Mouse (Mus musculus) erythroblast, adult 5-6 weeks (primary cell): ENCODE results near the gene Atraid. TPM values are rescaled to one million over a fixed set of nuclear protein-coding genes. Genes with fewer than 3 reads are reported as not detected.

ENCODE experiments used
- ATAC-seq: replicated peaks from 2 replicates; pipeline ENCODE4 v1.8.0; 2016; ENCODE audit warnings: moderate number of reproducible peaks, mild to moderate bottlenecking, moderate TSS enrichment, inconsistent platforms; ENCODE audit not compliant: poor library complexity, low FRiP score, severe bottlenecking
- total RNA-seq, 2 experiments: library from RNA; stranded (forward) in 1 of 2; stranded (reverse) in 1 of 2; fragments of 150-400 nt in 1 of 2; fragments of 200-764, 138-1000 nt in 1 of 2; gene quantifications; 2 replicates each; pipeline versions ENCODE4 v1.2.3 to v1.2.4; 2015 to 2017; ENCODE audit warnings: low replicate concordance in 2 of 2

Atraid gene
- total RNA-seq, 2 experiments from 2014 or later = 22.3 to 40.5 TPM

DNA sequence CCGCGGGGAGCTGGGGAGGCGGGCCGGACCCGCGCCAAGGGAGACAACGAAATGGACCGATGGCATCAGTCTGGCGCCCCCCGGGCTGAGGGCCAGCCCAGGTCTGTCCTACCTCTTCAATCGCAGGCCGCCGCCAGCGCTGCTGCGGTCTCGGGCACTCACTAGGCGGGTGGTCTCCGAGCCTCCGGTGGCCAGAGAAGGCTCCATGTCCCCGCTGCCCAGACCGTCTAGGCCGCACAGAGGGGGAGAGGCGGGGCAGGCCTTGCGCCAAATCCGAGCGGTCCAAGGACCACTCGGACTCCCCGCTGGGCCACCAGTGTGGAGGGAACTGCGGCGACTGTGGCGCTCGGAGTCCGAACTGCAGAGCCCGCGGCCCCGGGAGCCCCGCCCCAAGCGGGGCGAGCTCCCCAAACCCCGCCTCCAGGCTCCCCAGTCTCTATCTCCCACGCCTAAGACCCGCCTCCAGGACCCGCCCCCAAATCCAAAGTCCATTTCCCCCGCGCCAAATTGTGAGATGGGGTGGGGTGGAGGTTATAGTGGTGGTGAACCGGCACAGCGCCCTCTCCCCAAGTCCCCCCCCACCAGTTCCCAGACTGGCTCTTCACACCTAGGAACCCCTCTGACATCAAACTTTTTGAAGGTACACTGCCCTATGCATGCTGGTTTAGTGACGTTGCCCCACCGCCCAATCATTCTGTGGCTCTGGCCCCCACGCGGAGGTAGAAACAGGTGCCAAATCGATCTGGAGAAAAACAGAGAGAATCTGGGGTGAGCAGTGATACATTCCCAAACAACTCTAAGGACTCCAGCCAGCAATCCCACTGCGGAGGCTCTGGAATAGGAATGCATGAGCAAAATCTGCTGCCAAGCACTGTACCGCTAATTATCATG, 45.3 kb downstream of the Atraid start:
- ATAC-seq = no peak

DNA sequence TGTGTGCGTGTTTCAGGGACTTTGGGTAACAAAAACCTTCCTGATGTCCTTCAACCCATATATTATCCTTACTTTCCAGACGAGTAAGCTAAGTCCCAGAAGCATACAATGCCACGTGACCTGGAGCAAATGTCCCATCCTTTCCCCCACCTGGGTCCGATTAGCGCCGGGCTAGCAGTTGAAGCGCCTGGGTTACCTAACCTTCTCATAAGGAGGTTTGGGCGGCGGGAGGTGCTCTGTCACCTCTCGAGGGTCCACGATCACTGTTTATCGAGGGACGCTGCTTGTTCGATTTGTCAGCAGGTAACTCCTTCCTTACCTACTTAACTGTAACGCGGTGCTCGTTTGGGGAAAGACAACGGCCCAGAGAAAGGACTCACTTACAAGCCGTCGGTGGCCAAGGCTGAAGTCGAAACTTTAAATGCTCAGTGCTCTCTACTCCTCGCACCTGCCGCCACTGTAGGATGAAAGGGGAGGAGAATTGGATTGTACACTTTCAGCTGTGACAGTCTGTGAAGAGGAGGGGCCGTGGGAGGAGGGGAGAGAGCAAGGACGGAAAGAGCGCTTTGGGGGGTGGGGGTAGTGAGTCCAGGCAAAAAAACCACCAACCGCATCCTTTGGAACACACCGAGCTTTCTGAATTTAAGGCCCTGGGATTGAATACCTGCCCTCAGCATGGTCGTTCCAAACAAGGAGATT, 46.1 kb downstream of the Atraid start:
- no peak for ATAC-seq

DNA sequence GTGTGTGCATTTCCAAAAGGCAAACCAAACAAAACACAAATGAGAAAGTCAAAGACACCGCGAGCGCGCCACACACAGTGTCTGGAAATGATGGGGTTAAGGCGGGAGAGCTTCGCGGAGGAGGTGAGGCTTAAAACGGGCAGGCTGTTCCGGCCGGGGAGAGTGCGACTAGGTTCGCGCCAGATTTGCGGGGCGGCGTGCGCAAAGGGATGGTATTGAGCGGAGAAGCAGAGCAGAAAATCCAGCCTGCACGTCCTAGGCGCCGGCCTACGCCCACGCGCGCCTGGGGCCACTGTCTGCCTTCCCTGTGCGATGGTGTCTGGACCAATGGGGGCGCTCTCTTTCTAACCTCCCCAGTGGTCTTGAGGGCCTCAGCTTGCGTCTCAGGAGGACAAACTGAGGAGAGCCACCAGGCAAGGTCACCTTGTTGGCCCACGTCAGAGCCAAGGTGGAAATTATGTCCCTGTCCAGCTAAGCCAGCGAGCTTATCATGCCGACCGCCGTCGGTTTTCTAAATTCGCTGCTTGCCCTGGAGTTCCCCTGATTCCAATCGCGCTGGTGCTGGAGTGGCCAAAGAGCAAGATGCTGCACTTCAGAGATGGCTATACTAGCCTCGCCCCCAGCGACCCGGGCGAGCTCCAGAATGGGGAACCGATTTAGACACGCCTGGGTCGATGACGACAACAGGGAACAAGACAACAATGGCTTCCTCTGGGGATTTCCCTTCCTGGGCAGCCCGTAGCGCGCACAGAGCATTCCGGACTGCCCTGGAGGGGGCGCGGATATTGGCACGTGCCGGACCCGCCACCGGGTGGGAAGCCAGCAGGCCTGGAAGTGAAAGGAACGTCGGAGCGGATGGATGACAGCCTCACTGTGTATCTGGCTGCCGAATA, 46.9 kb downstream of the Atraid start:
- ATAC-seq = no peak

DNA sequence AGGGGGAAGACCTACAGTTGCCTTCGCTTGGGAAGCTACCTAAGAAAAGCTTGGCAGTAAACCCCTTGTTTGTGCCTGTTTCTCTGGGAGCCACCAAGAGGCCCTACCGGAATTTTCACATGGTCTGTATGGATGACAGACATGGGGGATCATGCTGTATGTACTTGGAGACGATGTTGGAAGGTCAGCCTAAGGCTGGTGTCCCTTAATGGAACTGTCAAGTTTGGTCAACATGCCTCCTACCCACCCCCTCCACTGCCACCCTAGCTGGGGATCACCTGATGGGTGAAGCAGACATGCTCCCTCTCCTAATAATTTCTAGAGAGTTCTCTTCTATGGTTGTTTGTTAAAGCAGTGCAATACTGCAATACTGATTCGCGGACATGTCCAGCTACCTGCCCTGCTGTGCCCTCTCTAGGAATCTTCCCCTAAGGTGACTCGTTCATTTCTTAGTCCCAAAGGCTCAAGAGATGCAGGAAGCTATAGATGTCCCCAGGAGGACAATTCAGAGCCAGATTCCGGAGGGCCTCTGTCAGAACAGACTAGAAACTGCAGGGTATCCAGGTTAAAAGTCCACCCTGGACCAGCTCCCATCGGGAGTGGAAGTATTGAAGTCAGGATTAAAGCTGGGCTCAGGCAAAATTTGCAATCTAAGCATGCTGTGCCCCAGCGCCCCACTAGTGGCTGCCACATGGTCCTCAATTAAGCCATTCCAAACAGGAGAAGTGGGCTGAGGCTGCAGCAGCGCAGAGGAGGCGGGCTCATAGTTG, 47.8 kb downstream of the Atraid start:
- ATAC-seq = no peak

Other genes starting within 250 kb of the Atraid start
- 2.1 TPM in 1 of 2 replicates, not detected in the other for gene Mapre3, start 233.7 kb upstream of the Atraid start, total RNA-seq (2015; ENCODE audit: low replicate concordance)
- 0.28 and 0.51 TPM in 2 replicates for gene Mapre3, start 233.7 kb upstream of the Atraid start, total RNA-seq (2017; ENCODE audit: low replicate concordance)
- gene Tmem214, start 180.3 kb upstream of the Atraid start, total RNA-seq (2015; ENCODE audit: low replicate concordance) = 6.5 and 9.6 TPM in 2 replicates
- 4.7 and 7.0 TPM in 2 replicates for gene Tmem214, start 180.3 kb upstream of the Atraid start, total RNA-seq (2017; ENCODE audit: low replicate concordance)
- gene Agbl5, start 159.6 kb upstream of the Atraid start, total RNA-seq (2015; ENCODE audit: low replicate concordance) = 4.8 TPM in 1 of 2 replicates, not detected in the other
- gene Agbl5, start 159.6 kb upstream of the Atraid start, total RNA-seq (2017; ENCODE audit: low replicate concordance) = 1.9 and 2.0 TPM in 2 replicates
- gene Ost4, start 140.5 kb upstream of the Atraid start, total RNA-seq (2015; ENCODE audit: low replicate concordance) = 167 and 176 TPM in 2 replicates
- 63.0 and 140 TPM in 2 replicates for gene Ost4, start 140.5 kb upstream of the Atraid start, total RNA-seq (2017; ENCODE audit: low replicate concordance)
- 16.9 and 28.8 TPM in 2 replicates for gene Emilin1, start 134.9 kb upstream of the Atraid start, total RNA-seq (2015; ENCODE audit: low replicate concordance)
- gene Emilin1, start 134.9 kb upstream of the Atraid start, total RNA-seq (2017; ENCODE audit: low replicate concordance) = 6.5 and 8.1 TPM in 2 replicates
- 8.1 and 14.4 TPM in 2 replicates for gene Khk, start 126.9 kb upstream of the Atraid start, total RNA-seq (2015; ENCODE audit: low replicate concordance)
- 9.2 and 12.4 TPM in 2 replicates for gene Khk, start 126.9 kb upstream of the Atraid start, total RNA-seq (2017; ENCODE audit: low replicate concordance)
- not detected in 2 replicates for gene Cgref1, start 102.7 kb upstream of the Atraid start, total RNA-seq (2015; ENCODE audit: low replicate concordance)
- gene Cgref1, start 102.7 kb upstream of the Atraid start, total RNA-seq (2017; ENCODE audit: low replicate concordance) = not detected in 2 replicates
- gene Preb, start 88.0 kb upstream of the Atraid start, total RNA-seq (2015; ENCODE audit: low replicate concordance) = 12.7 and 21.9 TPM in 2 replicates
- 10.6 and 27.0 TPM in 2 replicates for gene Preb, start 88.0 kb upstream of the Atraid start, total RNA-seq (2017; ENCODE audit: low replicate concordance)
- gene Tcf23, start 79.7 kb upstream of the Atraid start, total RNA-seq (2015; ENCODE audit: low replicate concordance) = not detected in 2 replicates
- gene Tcf23, start 79.7 kb upstream of the Atraid start, total RNA-seq (2017; ENCODE audit: low replicate concordance) = not detected in 2 replicates
- 0.42 TPM in 1 of 2 replicates, not detected in the other for gene Slc5a6, start 612 bp downstream of the Atraid start, total RNA-seq (2015; ENCODE audit: low replicate concordance)
- 0.98 TPM in 1 of 2 replicates, not detected in the other for gene Slc5a6, start 612 bp downstream of the Atraid start, total RNA-seq (2017; ENCODE audit: low replicate concordance)
- 6.5 and 16.3 TPM in 2 replicates for gene Cad, start 6.5 kb downstream of the Atraid start, total RNA-seq (2015; ENCODE audit: low replicate concordance)
- 6.7 and 10.6 TPM in 2 replicates for gene Cad, start 6.5 kb downstream of the Atraid start, total RNA-seq (2017; ENCODE audit: low replicate concordance)
- not detected in 2 replicates for gene Dnajc5g, start 58.0 kb downstream of the Atraid start, total RNA-seq (2015; ENCODE audit: low replicate concordance)
- gene Dnajc5g, start 58.0 kb downstream of the Atraid start, total RNA-seq (2017; ENCODE audit: low replicate concordance) = 0.70 TPM in 1 of 2 replicates, not detected in the other
- not detected in 2 replicates for gene Slc30a3, start 59.9 kb downstream of the Atraid start, total RNA-seq (2015; ENCODE audit: low replicate concordance)
- not detected in 2 replicates for gene Slc30a3, start 59.9 kb downstream of the Atraid start, total RNA-seq (2017; ENCODE audit: low replicate concordance)
- gene Trim54, start 68.4 kb downstream of the Atraid start, total RNA-seq (2015; ENCODE audit: low replicate concordance) = not detected in 2 replicates
- not detected in 2 replicates for gene Trim54, start 68.4 kb downstream of the Atraid start, total RNA-seq (2017; ENCODE audit: low replicate concordance)
- gene Ucn, start 90.5 kb downstream of the Atraid start, total RNA-seq (2015; ENCODE audit: low replicate concordance) = not detected in 2 replicates
- not detected in 2 replicates for gene Ucn, start 90.5 kb downstream of the Atraid start, total RNA-seq (2017; ENCODE audit: low replicate concordance)
- gene Mpv17, start 105.9 kb downstream of the Atraid start, total RNA-seq (2015; ENCODE audit: low replicate concordance) = 9.4 and 11.1 TPM in 2 replicates
- gene Mpv17, start 105.9 kb downstream of the Atraid start, total RNA-seq (2017; ENCODE audit: low replicate concordance) = 10.7 and 12.7 TPM in 2 replicates
- gene Gm29609, start 131.6 kb downstream of the Atraid start, total RNA-seq (2015; ENCODE audit: low replicate concordance) = not detected in 2 replicates
- not detected in 2 replicates for gene Gm29609, start 131.6 kb downstream of the Atraid start, total RNA-seq (2017; ENCODE audit: low replicate concordance)
- 29.7 and 32.5 TPM in 2 replicates for gene Gtf3c2, start 131.8 kb downstream of the Atraid start, total RNA-seq (2015; ENCODE audit: low replicate concordance)
- 24.8 and 30.7 TPM in 2 replicates for gene Gtf3c2, start 131.8 kb downstream of the Atraid start, total RNA-seq (2017; ENCODE audit: low replicate concordance)
- 2.9 and 17.1 TPM in 2 replicates for gene Snx17, start 144.9 kb downstream of the Atraid start, total RNA-seq (2015; ENCODE audit: low replicate concordance)
- gene Snx17, start 144.9 kb downstream of the Atraid start, total RNA-seq (2017; ENCODE audit: low replicate concordance) = 12.3 and 15.8 TPM in 2 replicates
- gene Eif2b4, start 145.1 kb downstream of the Atraid start, total RNA-seq (2015; ENCODE audit: low replicate concordance) = 9.8 and 42.1 TPM in 2 replicates
- 13.5 and 18.7 TPM in 2 replicates for gene Eif2b4, start 145.1 kb downstream of the Atraid start, total RNA-seq (2017; ENCODE audit: low replicate concordance)
- 2.3 and 4.8 TPM in 2 replicates for gene Zfp513, start 154.0 kb downstream of the Atraid start, total RNA-seq (2015; ENCODE audit: low replicate concordance)
- gene Zfp513, start 154.0 kb downstream of the Atraid start, total RNA-seq (2017; ENCODE audit: low replicate concordance) = 5.5 and 5.9 TPM in 2 replicates
- 35.4 and 46.4 TPM in 2 replicates for gene Ppm1g, start 172.4 kb downstream of the Atraid start, total RNA-seq (2015; ENCODE audit: low replicate concordance)
- 67.5 and 132 TPM in 2 replicates for gene Ppm1g, start 172.4 kb downstream of the Atraid start, total RNA-seq (2017; ENCODE audit: low replicate concordance)
- gene Nrbp1, start 192.6 kb downstream of the Atraid start, total RNA-seq (2015; ENCODE audit: low replicate concordance) = 20.1 and 31.5 TPM in 2 replicates
- gene Nrbp1, start 192.6 kb downstream of the Atraid start, total RNA-seq (2017; ENCODE audit: low replicate concordance) = 23.0 and 28.1 TPM in 2 replicates
- gene Gm9970, start 192.9 kb downstream of the Atraid start, total RNA-seq (2015; ENCODE audit: low replicate concordance) = not detected in 2 replicates
- gene Gm9970, start 192.9 kb downstream of the Atraid start, total RNA-seq (2017; ENCODE audit: low replicate concordance) = not detected in 2 replicates
- gene Krtcap3, start 203.4 kb downstream of the Atraid start, total RNA-seq (2015; ENCODE audit: low replicate concordance) = 1.5 TPM in 1 of 2 replicates, not detected in the other
- gene Krtcap3, start 203.4 kb downstream of the Atraid start, total RNA-seq (2017; ENCODE audit: low replicate concordance) = 4.0 and 4.6 TPM in 2 replicates
- gene Ift172, start 242.8 kb downstream of the Atraid start, total RNA-seq (2015; ENCODE audit: low replicate concordance) = 0.58 and 3.1 TPM in 2 replicates
- 5.6 and 7.9 TPM in 2 replicates for gene Ift172, start 242.8 kb downstream of the Atraid start, total RNA-seq (2017; ENCODE audit: low replicate concordance)
- not detected in 2 replicates for gene Fndc4, start 247.8 kb downstream of the Atraid start, total RNA-seq (2015; ENCODE audit: low replicate concordance)
- 0.34 TPM in 1 of 2 replicates, not detected in the other for gene Fndc4, start 247.8 kb downstream of the Atraid start, total RNA-seq (2017; ENCODE audit: low replicate concordance)
- gene Gckr, start 249.1 kb downstream of the Atraid start, total RNA-seq (2015; ENCODE audit: low replicate concordance) = not detected in 2 replicates
- gene Gckr, start 249.1 kb downstream of the Atraid start, total RNA-seq (2017; ENCODE audit: low replicate concordance) = not detected in 2 replicates